Mouse (Mus musculus): Measurements from ENCODE around the gene Pof1b.

Pof1b gene

GRCm38 (mm10) chrX:112698508-112698907 is at the start of gene Pof1b:
Gene Pof1b (minus strand): TSS chrX:112698651.
- no peak for DNase-seq

- DNase-seq: no peak
These were observed 18.1 kb upstream of the Pof1b start for GRCm38 (mm10) chrX:112716587-112716986.

GRCm38 (mm10) chrX:112694392-112694791 is 4.1 kb downstream of the Pof1b start:
- DNase-seq: no peak

GRCm38 (mm10) chrX:112680605-112681004 is 17.8 kb downstream of the Pof1b start:
- no peak for DNase-seq

- DNase-seq: no peak
These were observed 22.9 kb downstream of the Pof1b start for GRCm38 (mm10) chrX:112675525-112675924.

- DNase-seq: peak; percentile 5 to 37
These were observed 96.9 kb downstream of the Pof1b start for GRCm38 (mm10) chrX:112601306-112602120.

GRCm38 (mm10) chrX:112600511-112601305 is 97.7 kb downstream of the Pof1b start, which contains the start of gene Zfp711:
Gene Zfp711 (plus strand): TSS chrX:112600526.
- DNase-seq: peak; percentile 30 to 65

All from kidney, postnatal 25 days (tissue).